Mouse (Mus musculus) stomach, embryonic 14.5 days (tissue): ENCODE measurements around the gene Arl9. TPM values are rescaled to one million over a fixed set of nuclear protein-coding genes. Genes with fewer than 3 reads are reported as not detected.
"Not testable (repeated sequence)": the region's sequence is repeated elsewhere in the genome, so short reads cannot be mapped to it uniquely, and the experiment has no call there.

Experiments used
- ATAC-seq: fragments of 200-750 bp; cut with Nextera tagmentation; 2 replicates; pipeline ENCODE4 v1.8.0; 2017; ENCODE audit warnings: low read depth, moderate TSS enrichment; ENCODE audit not compliant: insufficient number of reproducible peaks, insufficient read depth, low FRiP score
- H3K27ac ChIP-seq: fragments of 300-500 bp; sonication (generic); 2 replicates; pipeline ENCODE4 v1.5.1; 2014; ENCODE audit warnings: mild to moderate bottlenecking, low read length, moderate library complexity, mixed read lengths
- H3K27me3 ChIP-seq: fragments of 300-500 bp; sonication (generic); 2 replicates; pipeline ENCODE4 v1.6.1; 2014; ENCODE audit warnings: low read length, control low read depth, mixed read lengths; ENCODE audit not compliant: control insufficient read depth, insufficient read depth
- H3K36me3 ChIP-seq: fragments of 300-500 bp; sonication (generic); 2 replicates; pipeline ENCODE4 v1.6.1; 2014; ENCODE audit warnings: mild to moderate bottlenecking, control low read depth, low read length, moderate library complexity, mixed read lengths; ENCODE audit not compliant: control insufficient read depth, insufficient read depth
- H3K4me1 ChIP-seq: fragments of 300-500 bp; sonication (generic); 2 replicates; pipeline ENCODE4 v1.6.1; 2014; ENCODE audit warnings: low read length, control low read depth, mixed read lengths; ENCODE audit not compliant: control insufficient read depth, insufficient read depth
- H3K4me2 ChIP-seq: fragments of 300-500 bp; sonication (generic); replicated peaks from 2 replicates; pipeline ENCODE4 v1.6.1; 2014; ENCODE audit warnings: low read depth, low read length, control low read depth
- H3K4me3 ChIP-seq: fragments of 300-500 bp; sonication (generic); 2 replicates; pipeline ENCODE4 v1.5.1; 2014; ENCODE audit warnings: low read depth, low read length, control low read depth
- H3K9ac ChIP-seq: fragments of 300-500 bp; sonication (generic); replicated peaks from 2 replicates; pipeline ENCODE4 v1.6.1; 2014; ENCODE audit warnings: low read depth, mild to moderate bottlenecking, control low read depth, low read length, moderate library complexity, mixed read lengths
- H3K9me3 ChIP-seq: fragments of 300-500 bp; sonication (generic); 2 replicates; pipeline ENCODE4 v1.6.1; 2016; ENCODE audit warnings: low read depth, low read length, control low read depth; ENCODE audit not compliant: control insufficient read depth
- WGBS: fragments of 180-500 bp; shearing (Covaris S2); extraction: QIAGEN DNeasy Blood & Tissue Kit; methylation state at CpG from one replicate; pipeline ENCODE4 v1.1.7; 2014; 5-methylcytosine and 5-hydroxymethylcytosine counted together
- polyA plus RNA-seq: library from polyadenylated mRNA; unstranded; fragments of >200 nt; fragmentation: Nextera tagmentation; extraction: Ambion mirVana; gene quantifications from 2 replicates; pipeline ENCODE4 v1.2.1, GENCODE M21; 2014

Gene Arl9
- polyA plus RNA-seq, 1 experiment from 2014 or later = not detected

- not testable (repeated sequence) for H3K27me3 ChIP-seq, H3K27ac ChIP-seq, H3K4me2 ChIP-seq, H3K36me3 ChIP-seq, H3K9ac ChIP-seq, H3K4me1 ChIP-seq, H3K9me3 ChIP-seq, ATAC-seq, H3K4me3 ChIP-seq
Observed at GRCm38 (mm10) chr5:77035101-77035500, 31.2 kb downstream of the Arl9 start.

- no peaks in the 10 kb centered on the region for H3K36me3 ChIP-seq
- H3K27me3 ChIP-seq = no peaks in the 10 kb centered on the region
- H3K4me2 ChIP-seq = no peak overlapping the region
- no peak overlapping the region for H3K9ac ChIP-seq
- no peak overlapping the region for H3K4me3 ChIP-seq
- no peak for ATAC-seq
- 87% methylated on average over 10 of the region's 10 CpGs for WGBS
- no peaks in the 10 kb centered on the region for H3K4me1 ChIP-seq
- H3K27ac ChIP-seq = no peak overlapping the region
- no peaks in the 10 kb centered on the region for H3K9me3 ChIP-seq
Observed at GRCm38 (mm10) chr5:77038451-77038850, 34.6 kb downstream of the Arl9 start.

- H3K27ac ChIP-seq = no peak overlapping the region
- H3K9ac ChIP-seq = no peak overlapping the region
- H3K27me3 ChIP-seq = no peaks in the 10 kb centered on the region
- H3K4me1 ChIP-seq = no peaks in the 10 kb centered on the region
- no peak for ATAC-seq
- H3K9me3 ChIP-seq = no peaks in the 10 kb centered on the region
- H3K4me3 ChIP-seq = no peak overlapping the region
- H3K36me3 ChIP-seq = no peaks in the 10 kb centered on the region
- no peak overlapping the region for H3K4me2 ChIP-seq
Observed at GRCm38 (mm10) chr5:77039391-77039790, 35.5 kb downstream of the Arl9 start.

- ATAC-seq = no peak
- no peak overlapping the region for H3K4me3 ChIP-seq
- H3K36me3 ChIP-seq = no peaks in the 10 kb centered on the region
- no peak overlapping the region for H3K9ac ChIP-seq
- no peaks in the 10 kb centered on the region for H3K4me1 ChIP-seq
- H3K9me3 ChIP-seq = no peaks in the 10 kb centered on the region
- H3K4me2 ChIP-seq = no peak overlapping the region
- no peak overlapping the region for H3K27ac ChIP-seq
- 72% methylated on average over 5 of the region's 5 CpGs for WGBS
- no peaks in the 10 kb centered on the region for H3K27me3 ChIP-seq
Observed at GRCm38 (mm10) chr5:77044362-77044761, 40.5 kb downstream of the Arl9 start.

GRCm38 (mm10) chr5:77052616-77053015 is 48.8 kb downstream of the Arl9 start:
- 92% methylated on average over 5 of the region's 5 CpGs for WGBS
- ATAC-seq = no peak
- Histone ChIP-seq H3K36me3 (no peaks in the 10 kb centered on the region), H3K27ac (no peak overlapping the region), H3K4me2 (no peak overlapping the region), H3K27me3 (no peaks in the 10 kb centered on the region), H3K9me3 (no peaks in the 10 kb centered on the region), H3K4me3 (no peak overlapping the region), H3K4me1 (no peaks in the 10 kb centered on the region), H3K9ac (no peak overlapping the region)

- no peaks in the 10 kb centered on the region for H3K9me3 ChIP-seq
- WGBS = 75% methylated on average over 12 of the region's 12 CpGs
- no peaks in the 10 kb centered on the region for H3K27me3 ChIP-seq
- H3K4me3 ChIP-seq = no peak overlapping the region
- H3K4me2 ChIP-seq = no peak overlapping the region
- H3K27ac ChIP-seq = no peak overlapping the region
- no peaks in the 10 kb centered on the region for H3K36me3 ChIP-seq
- no peak overlapping the region for H3K9ac ChIP-seq
- H3K4me1 ChIP-seq = no peaks in the 10 kb centered on the region
- ATAC-seq = no peak
Observed at GRCm38 (mm10) chr5:77056881-77057440, 53.1 kb downstream of the Arl9 start.

Other genes starting within 250 kb of the Arl9 start
- gene Aasdh, start 98.5 kb upstream of the Arl9 start, polyA plus RNA-seq = 18.7 and 27.6 TPM in 2 replicates
- 244 and 254 TPM in 2 replicates for gene Paics, start 52.7 kb upstream of the Arl9 start, polyA plus RNA-seq
- gene Ppat, start 52.5 kb upstream of the Arl9 start, polyA plus RNA-seq = 29.1 and 31.6 TPM in 2 replicates
- gene Srp72, start 29.4 kb upstream of the Arl9 start, polyA plus RNA-seq = 105 and 113 TPM in 2 replicates
- 0.14 and 0.22 TPM in 2 replicates for gene Thegl, start 12.0 kb downstream of the Arl9 start, polyA plus RNA-seq
- gene Hopx, start 111.1 kb downstream of the Arl9 start, polyA plus RNA-seq = 0.84 and 1.2 TPM in 2 replicates
- 0.43 and 0.88 TPM in 2 replicates for gene Spink2, start 207.4 kb downstream of the Arl9 start, polyA plus RNA-seq